Mouse (Mus musculus) lung, adult 2 months (tissue): ENCODE measurements at regions not wholly inside any gene's neighbourhood (a gene's known extent, or its start where the extent isn't known, plus 50 kb on each side); places are given as distances from the start of the nearest gene placed in this dataset.

Source experiments
- CTCF ChIP-seq: fragments of 200-500 bp; IDR thresholded peaks from 2 replicates; pipeline ENCODE4 v1.5.1; 2011; ENCODE audit warnings: mild to moderate bottlenecking, low read length, control low read depth; ENCODE audit not compliant: insufficient read depth
- POLR2A ChIP-seq: fragments of 200-500 bp; IDR thresholded peaks from 2 replicates; pipeline ENCODE4 v1.6.1; 2011; ENCODE audit warnings: low read depth, mild to moderate bottlenecking, control low read depth, low read length, borderline replicate concordance; ENCODE audit errors: extremely low read depth

GRCm38 (mm10) chr5:39437463-39438201, 317.6 kb downstream of the Hs3st1 start:
- no peak for TF ChIP-seq CTCF
- TF ChIP-seq POLR2A, result no peak
